Mouse (Mus musculus) c-Kit-positive CD71-negative TER-119-negative erythroid progenitor cells, embryonic 14.5 days (primary cell): ENCODE results near the gene Scly.
A peak's percentile ranks its signal among the peaks of the same experiment; 100 is the strongest.

Experiments used
- DNase-seq: peaks from one replicate; pipeline ENCODE4 v3.0.0-alpha.2; 2013; ENCODE audit warnings: low read depth

Gene Scly

GRCm38 (mm10) chr1:91299707-91300426, 1.7 kb downstream of the Scly start:
- no peak for DNase-seq

GRCm38 (mm10) chr1:91301206-91301920, 3.2 kb downstream of the Scly start:
- no peak for DNase-seq

GRCm38 (mm10) chr1:91302021-91302420, 3.9 kb downstream of the Scly start:
- no peak for DNase-seq

GRCm38 (mm10) chr1:91304621-91305020, 6.5 kb downstream of the Scly start:
- no peak for DNase-seq

GRCm38 (mm10) chr1:91309366-91310085, 11.4 kb downstream of the Scly start:
- DNase-seq = no peak

GRCm38 (mm10) chr1:91312273-91312672, 14.1 kb downstream of the Scly start:
- no peak for DNase-seq

GRCm38 (mm10) chr1:91313251-91313650, 15.1 kb downstream of the Scly start:
- no peak for DNase-seq

- no peak for DNase-seq
Observed at GRCm38 (mm10) chr1:91317656-91318055, 19.5 kb downstream of the Scly start.

- DNase-seq = no peak
Observed at GRCm38 (mm10) chr1:91321760-91322438, 23.8 kb downstream of the Scly start, which contains the start of gene Espnl. Gene Espnl, plus strand, starts transcription at chr1:91322075.

GRCm38 (mm10) chr1:91324646-91325045, 26.5 kb downstream of the Scly start:
- DNase-seq = no peak

GRCm38 (mm10) chr1:91325488-91326042, 27.4 kb downstream of the Scly start:
- no peak for DNase-seq

- no peak for DNase-seq
Observed at GRCm38 (mm10) chr1:91332102-91332501, 34.0 kb downstream of the Scly start.

GRCm38 (mm10) chr1:91333582-91333981, 35.4 kb downstream of the Scly start:
- no peak for DNase-seq

GRCm38 (mm10) chr1:91337355-91337754, 39.2 kb downstream of the Scly start:
- no peak for DNase-seq

GRCm38 (mm10) chr1:91344001-91344400, 45.9 kb downstream of the Scly start:
- DNase-seq = no peak

- DNase-seq = no peak
Observed at GRCm38 (mm10) chr1:91344921-91345685, 47.0 kb downstream of the Scly start.

GRCm38 (mm10) chr1:91346892-91347291, 48.8 kb downstream of the Scly start:
- peak; percentile 60 for DNase-seq

GRCm38 (mm10) chr1:91350841-91351240, 52.7 kb downstream of the Scly start, which contains the start of gene Klhl30:
Gene Klhl30, plus strand, starts transcription at chr1:91351016.
- no peak for DNase-seq

- no peak for DNase-seq
Observed at GRCm38 (mm10) chr1:91351249-91351648, 53.1 kb downstream of the Scly start.

GRCm38 (mm10) chr1:91352277-91352676, 54.1 kb downstream of the Scly start:
- no peak for DNase-seq

GRCm38 (mm10) chr1:91356105-91356504, 58.0 kb downstream of the Scly start:
- no peak for DNase-seq
